Mouse (Mus musculus) myocyte (in vitro differentiated cells): Measurements from ENCODE around the gene Gstp3. TPM values are rescaled to one million over a fixed set of nuclear protein-coding genes. Genes with fewer than 3 reads are reported as not detected.
"Not testable (repeated sequence)": the region's sequence is repeated elsewhere in the genome, so short reads cannot be mapped to it uniquely, and the experiment has no call there.

Source experiments
- H3K27me3 ChIP-seq: one replicate; pipeline ENCODE4 v1.6.1; 2011; ENCODE audit not compliant: control insufficient read depth, insufficient read depth, insufficient read length
- H3K36me3 ChIP-seq: one replicate; pipeline ENCODE4 v1.6.1; 2011; ENCODE audit not compliant: control insufficient read depth, insufficient read depth
- H3K4me2 ChIP-seq: one replicate; pipeline ENCODE4 v1.6.1; 2011; ENCODE audit warnings: low read depth, control low read depth
- H3K4me3 ChIP-seq: one replicate; pipeline ENCODE4 v1.5.1; 2011; ENCODE audit warnings: mild to moderate bottlenecking, control low read depth, moderate library complexity
- H3K79me2 ChIP-seq: one replicate; pipeline ENCODE4 v1.6.1; 2011; ENCODE audit not compliant: control insufficient read depth, insufficient read depth
- H3ac ChIP-seq: one replicate; pipeline ENCODE4 v1.6.1; 2011; ENCODE audit not compliant: control insufficient read depth, insufficient read length
- CEBPB ChIP-seq: IDR thresholded peaks from 2 replicates; pipeline ENCODE4 v1.6.1; 2011; ENCODE audit warnings: mild to moderate bottlenecking, moderate library complexity; ENCODE audit not compliant: poor library complexity, insufficient read depth, severe bottlenecking
- E2F4 ChIP-seq: IDR thresholded peaks from one replicate; pipeline ENCODE4 v1.6.1; 2011; ENCODE audit warnings: mild to moderate bottlenecking, control low read depth, moderate library complexity; ENCODE audit not compliant: insufficient read depth
- MAX ChIP-seq: IDR thresholded peaks from one replicate; pipeline ENCODE4 v1.6.1; 2011; ENCODE audit warnings: low read depth, mild to moderate bottlenecking, control low read depth
- MYOD1 ChIP-seq, 3 experiments: IDR thresholded peaks; one replicate each; pipeline ENCODE4 v1.6.1; 2011; ENCODE audit warnings: control low read depth in 2 of 3, low read depth in 2 of 3, mild to moderate bottlenecking in 2 of 3, moderate library complexity in 1 of 3; ENCODE audit not compliant: insufficient read length in 2 of 3, control insufficient read depth in 1 of 3
- MYOG ChIP-seq, 3 experiments: IDR thresholded peaks; one replicate each; pipeline ENCODE4 v1.6.1; 2011; ENCODE audit warnings: control low read depth in 2 of 3, low read depth in 2 of 3, mild to moderate bottlenecking in 2 of 3; ENCODE audit not compliant: insufficient read length in 2 of 3, control insufficient read depth in 1 of 3, insufficient read depth in 1 of 3
- POLR2A ChIP-seq: IDR thresholded peaks from one replicate; pipeline ENCODE4 v1.6.1; 2011; ENCODE audit warnings: low read depth, mild to moderate bottlenecking, control low read depth, moderate library complexity; ENCODE audit not compliant: insufficient read length
- POLR2AphosphoS2 ChIP-seq: IDR thresholded peaks from one replicate; pipeline ENCODE4 v1.6.1; 2011; ENCODE audit warnings: low read depth, control low read depth; ENCODE audit not compliant: insufficient read length
- REST ChIP-seq: IDR thresholded peaks from one replicate; pipeline ENCODE4 v1.6.1; 2011; ENCODE audit warnings: mild to moderate bottlenecking, control low read depth, moderate library complexity; ENCODE audit not compliant: insufficient read depth, insufficient read length
- SRF ChIP-seq: IDR thresholded peaks from one replicate; pipeline ENCODE4 v1.6.1; 2011; ENCODE audit warnings: low read depth; ENCODE audit not compliant: control insufficient read depth, insufficient read length
- TCF12 ChIP-seq: IDR thresholded peaks from one replicate; pipeline ENCODE4 v1.6.1; 2011; ENCODE audit warnings: mild to moderate bottlenecking, control low read depth; ENCODE audit not compliant: poor library complexity, insufficient read depth, severe bottlenecking
- TCF3 ChIP-seq: IDR thresholded peaks from one replicate; pipeline ENCODE4 v1.6.1; 2011; ENCODE audit warnings: low read depth, control low read depth; ENCODE audit not compliant: insufficient read length
- USF1 ChIP-seq: IDR thresholded peaks from one replicate; pipeline ENCODE4 v1.6.1; 2011; ENCODE audit warnings: low read depth, mild to moderate bottlenecking, control low read depth, moderate library complexity
- polyA plus RNA-seq: library from polyadenylated mRNA; unstranded; fragments of >200 nt; fragmentation: generic; extraction: Trizol; gene quantifications from one replicate; pipeline ENCODE4 v1.2.1, GENCODE M21; 2012; ENCODE audit warnings: missing spikeins

The Gstp3 gene
- polyA plus RNA-seq, 1 experiment: 0.25 TPM

DNA sequence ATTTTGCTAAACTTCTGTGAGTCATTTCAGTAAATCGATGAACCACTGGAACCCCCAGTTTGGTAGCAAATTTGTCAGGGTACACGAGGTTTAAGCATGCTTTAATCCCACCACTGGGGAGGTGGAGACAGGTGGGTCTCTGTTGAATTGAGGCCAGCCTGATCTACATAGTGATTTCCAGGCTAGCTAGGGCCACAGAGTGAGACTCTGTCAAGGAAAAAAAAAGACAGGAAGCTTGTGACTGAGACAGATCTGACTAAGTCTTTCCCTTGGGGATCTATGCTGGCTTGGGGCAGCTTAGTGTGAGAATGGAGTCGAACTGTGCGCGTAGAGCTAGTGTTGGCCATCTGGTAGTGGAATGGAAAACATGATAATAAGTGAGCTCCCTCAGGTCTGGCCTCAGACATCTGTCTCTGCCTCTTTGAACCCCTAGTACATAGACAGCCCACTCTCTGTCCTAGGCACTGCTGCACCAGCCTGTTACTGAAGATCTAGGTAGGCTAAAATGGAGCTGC, 6.8 kb downstream of the Gstp3 start:
- TF ChIP-seq TCF3: no peak
- no peak for TF ChIP-seq MAX
- TF ChIP-seq USF1: no peak
- no peak for TF ChIP-seq E2F4
- TF ChIP-seq POLR2AphosphoS2: no peak
- no peak for TF ChIP-seq MYOD1 (IDR thresholded peaks at IDR 0.05; ENCODE audit: control insufficient read depth in 1 of 3, insufficient read length in 2 of 3, low read depth in 2 of 3)
- TF ChIP-seq CEBPB: no peak
- H3K27me3 ChIP-seq: no peaks in the 10 kb centered on the region
- no peak overlapping the region for H3K4me3 ChIP-seq
- no peak overlapping the region for H3ac ChIP-seq
- H3K36me3 ChIP-seq: no peaks in the 10 kb centered on the region
- no peak overlapping the region for H3K4me2 ChIP-seq
- H3K79me2 ChIP-seq: no peaks in the 10 kb centered on the region

DNA sequence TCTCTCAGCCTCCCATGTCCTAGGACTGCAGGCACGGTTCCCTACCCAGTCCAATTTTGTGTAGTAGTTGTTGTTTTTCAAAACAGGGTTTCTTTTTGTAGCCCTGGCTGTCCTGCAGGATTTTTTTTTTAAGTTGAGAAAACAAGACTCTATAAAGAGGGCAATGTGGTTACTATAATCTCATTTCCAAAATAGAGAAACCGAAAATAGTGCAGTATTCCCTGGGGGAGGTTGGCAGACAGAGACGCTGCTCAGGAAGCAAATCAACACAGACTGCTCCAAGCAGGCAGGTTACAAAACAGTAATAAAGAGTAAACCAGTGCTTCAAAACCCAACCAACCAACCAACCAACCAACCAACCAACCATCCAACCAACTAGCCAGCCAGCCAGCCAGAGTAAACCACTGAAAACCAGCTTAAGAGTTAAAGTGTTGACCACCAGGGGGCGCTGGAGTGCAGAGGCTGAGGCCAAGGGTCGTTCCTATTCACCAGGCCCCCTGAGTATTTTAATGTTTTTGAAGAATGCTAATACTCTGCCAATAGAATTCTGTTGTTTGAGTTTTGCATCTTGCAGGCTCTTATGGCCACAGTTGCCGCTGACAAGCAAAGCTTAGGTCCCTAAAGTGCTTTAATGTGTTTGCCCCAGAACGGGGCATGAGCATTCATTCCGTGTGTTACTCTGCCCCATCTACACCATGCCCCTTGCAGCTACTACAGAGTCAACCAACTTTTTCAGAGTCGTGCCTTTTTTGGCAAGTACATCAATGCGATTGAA, 7.4 kb downstream of the Gstp3 start:
- Histone ChIP-seq H3ac (no peak overlapping the region), H3K4me3 (no peak overlapping the region), H3K27me3 (no peaks in the 10 kb centered on the region), H3K36me3 (no peaks in the 10 kb centered on the region), H3K79me2 (no peaks in the 10 kb centered on the region), H3K4me2 (no peak overlapping the region)
- TF ChIP-seq SRF: no peak
- no peak for TF ChIP-seq POLR2AphosphoS2
- TF ChIP-seq USF1: no peak
- no peak for TF ChIP-seq MAX
- TF ChIP-seq REST: no peak
- TF ChIP-seq CEBPB: no peak
- no peak for TF ChIP-seq MYOD1 (IDR thresholded peaks at IDR 0.05; ENCODE audit: control insufficient read depth in 1 of 3, insufficient read length in 2 of 3, low read depth in 2 of 3)

- H3K79me2 ChIP-seq: no peaks in the 10 kb centered on the region
- TF ChIP-seq SRF (no peak), POLR2A (no peak), E2F4 (no peak), MYOD1 (IDR thresholded peaks at IDR 0.05; ENCODE audit: control insufficient read depth in 1 of 3, insufficient read length in 2 of 3, low read depth in 2 of 3) (no peak), REST (no peak)
- no peaks in the 10 kb centered on the region for H3K36me3 ChIP-seq
- no peak overlapping the region for H3ac ChIP-seq
- H3K4me3 ChIP-seq: no peak overlapping the region
- no peaks in the 10 kb centered on the region for H3K27me3 ChIP-seq
- H3K4me2 ChIP-seq: no peak overlapping the region
Measured at GRCm38 (mm10) chr19:4051016-4051415, 8.4 kb downstream of the Gstp3 start.

GRCm38 (mm10) chr19:4049069-4049468, 10.3 kb downstream of the Gstp3 start:
- not testable (repeated sequence) for H3K36me3 ChIP-seq, H3K4me3 ChIP-seq, H3ac ChIP-seq, H3K27me3 ChIP-seq, H3K4me2 ChIP-seq, H3K79me2 ChIP-seq

DNA sequence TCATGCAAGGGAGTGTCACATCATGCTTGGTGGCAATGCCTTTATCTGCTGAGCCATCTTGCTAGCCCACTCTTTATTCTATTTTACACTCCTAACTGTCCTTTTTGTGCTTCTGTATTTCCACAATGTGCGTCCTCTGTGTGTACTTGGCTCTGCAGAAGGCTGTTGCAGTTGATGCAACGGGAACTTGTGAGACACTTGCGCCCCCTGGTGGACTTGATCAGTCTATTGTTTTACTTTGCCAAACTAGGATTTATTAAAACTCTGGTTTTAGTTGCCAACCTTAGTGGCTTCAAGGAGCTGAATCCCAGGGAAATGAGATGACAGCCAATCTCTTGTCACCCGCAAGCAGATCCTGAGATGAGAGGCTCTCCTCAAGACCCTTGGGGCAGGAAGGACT, 11.5 kb downstream of the Gstp3 start:
- TF ChIP-seq REST (no peak), SRF (no peak), POLR2AphosphoS2 (no peak)
- no peaks in the 10 kb centered on the region for H3K36me3 ChIP-seq
- no peaks in the 10 kb centered on the region for H3K27me3 ChIP-seq
- no peaks in the 10 kb centered on the region for H3K79me2 ChIP-seq
- no peak overlapping the region for H3K4me2 ChIP-seq
- no peak overlapping the region for H3ac ChIP-seq
- H3K4me3 ChIP-seq: no peak overlapping the region

DNA sequence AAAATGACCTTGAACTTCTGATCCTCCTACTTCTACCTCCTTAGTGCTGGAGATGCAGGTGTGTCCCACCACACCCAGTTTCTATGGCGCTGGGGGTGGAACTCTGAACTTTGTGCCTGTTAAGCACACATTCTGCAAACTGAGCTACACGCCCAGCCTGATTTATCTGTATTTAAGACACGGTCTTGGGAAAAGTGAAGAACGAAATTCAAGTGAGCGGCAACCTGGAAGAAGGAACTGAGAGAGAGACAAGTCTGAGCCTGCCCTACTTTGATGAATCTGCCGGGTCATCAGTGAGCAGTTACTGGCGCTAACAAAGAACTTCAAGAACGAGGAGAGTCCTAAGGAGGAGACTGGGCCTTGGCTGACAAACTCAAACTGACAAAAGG, 12.5 kb downstream of the Gstp3 start:
- Histone ChIP-seq H3ac (no peak overlapping the region), H3K4me3 (no peak overlapping the region), H3K79me2 (no peaks in the 10 kb centered on the region), H3K36me3 (no peaks in the 10 kb centered on the region), H3K4me2 (no peak overlapping the region), H3K27me3 (no peaks in the 10 kb centered on the region)
- TF ChIP-seq MAX (no peak), MYOG (IDR thresholded peaks at IDR 0.05; ENCODE audit: control insufficient read depth in 1 of 3, insufficient read depth in 1 of 3, insufficient read length in 2 of 3, low read depth in 2 of 3) (no peak), E2F4 (no peak), POLR2AphosphoS2 (no peak), CEBPB (no peak), TCF3 (no peak), TCF12 (no peak), REST (no peak), USF1 (no peak)
